In genomic region chr16:44252735-44253134, GRCm38 (mm10) we compare ENCODE assay signal across 21 mouse cellular contexts.
A peak's percentile ranks its signal among the peaks of the same experiment; 100 is the strongest.
DNase-seq lines count a peak whose midpoint lies in the region; ATAC-seq and TF ChIP-seq lines count a peak whose summit lies in the region.
"Had no signal": no experiment of that assay in that cellular context is flagged by ENCODE, and none has a peak within 500 bp of the region (broad histone marks: within the 10 kb centered on the region; RNA-seq: fewer than 3 reads in every experiment).

No protein-coding gene starts in this region.

- peaks cover 10% of the 10 kb centered on the region for H3K27me3 ChIP-seq in megakaryocyte, embryonic 14.5 days (replicated peaks)
- H3K27me3 ChIP-seq in CH12.LX (replicated peaks) (peaks cover 7% of the 10 kb centered on the region), myocyte (ENCODE audit: control insufficient read depth, insufficient read depth, insufficient read length) (no peaks in the 10 kb centered on the region)
- H3K27me3 ChIP-seq: embryonic facial prominence, embryonic 12.5 days; forebrain, embryonic 13.5 days; forebrain, embryonic 15.5 days had no signal

- no peak for TF ChIP-seq CTCF in CH12.LX (conservative IDR thresholded peaks at IDR 0.05 in 1 of 2, IDR thresholded peaks at IDR 0.05 in 1 of 2; ENCODE audit: low read depth in 2 of 2, low read length in 2 of 2)

- H3K9me3 ChIP-seq in megakaryocyte, embryonic 14.5 days: peaks cover 8% of the 10 kb centered on the region; the same call in 1 of the 2 replicates
- H3K9me3 ChIP-seq in CH12.LX (replicated peaks; ENCODE audit: low read length): no peaks in the 10 kb centered on the region
- H3K9me3 ChIP-seq: embryonic facial prominence, embryonic 10.5 days; embryonic facial prominence, embryonic 12.5 days; forebrain, embryonic 13.5 days; forebrain, embryonic 15.5 days had no signal

- H3K79me2 ChIP-seq in CH12.LX (replicated peaks; ENCODE audit: control insufficient read depth, extremely low read depth, insufficient read depth, poor library complexity, severe bottlenecking) (no peaks in the 10 kb centered on the region), myocyte (ENCODE audit: control insufficient read depth, insufficient read depth) (no peaks in the 10 kb centered on the region)

- 0 out of 2 replicates have a peak, but pooled peaks cover 3% of the 10 kb centered on the region for H3K4me1 ChIP-seq in megakaryocyte, embryonic 14.5 days
- peaks cover 0 to 3% of the 10 kb centered on the region in 2 experiments; a peak in 2 of 4 replicates for H3K4me1 ChIP-seq in CH12.LX (ENCODE audit: control insufficient read depth in 1 of 2, insufficient read depth in 2 of 2)
- H3K4me1 ChIP-seq: embryonic facial prominence, embryonic 10.5 days; embryonic facial prominence, embryonic 12.5 days; forebrain, embryonic 13.5 days had no signal

- no peak overlapping the region for H3K4me2 ChIP-seq in CH12.LX (ENCODE audit: insufficient read depth, low read depth, poor library complexity, severe bottlenecking)
- no peak overlapping the region for H3K4me2 ChIP-seq in myocyte (ENCODE audit: low read depth)
- H3K4me2 ChIP-seq: embryonic facial prominence, embryonic 12.5 days; forebrain, embryonic 13.5 days; forebrain, embryonic 15.5 days had no signal

- H3K4me3 ChIP-seq in megakaryocyte, embryonic 14.5 days (replicated peaks): peak overlapping the region; percentile 9
- H3K4me3 ChIP-seq in CH12.LX (replicated peaks in 1 of 3; ENCODE audit: low read depth in 2 of 3, low read length in 2 of 3, poor library complexity in 1 of 3) (no peak overlapping the region), myocyte (no peak overlapping the region)
- H3K4me3 ChIP-seq: embryonic facial prominence, embryonic 10.5 days; embryonic facial prominence, embryonic 12.5 days; forebrain, embryonic 13.5 days; forebrain, embryonic 15.5 days had no signal

- H3K27ac ChIP-seq in CH12.LX (ENCODE audit: insufficient read depth, low read depth): no peak overlapping the region
- H3K27ac ChIP-seq: embryonic facial prominence, embryonic 10.5 days; embryonic facial prominence, embryonic 12.5 days; forebrain, embryonic 13.5 days; forebrain, embryonic 15.5 days had no signal

- no peak for TF ChIP-seq EP300 in CH12.LX (IDR thresholded peaks at IDR 0.05; ENCODE audit: low read length)

- TF ChIP-seq RAD21 in CH12.LX (IDR thresholded peaks at IDR 0.05; ENCODE audit: low read depth, low read length): no peak; the same call in 1 of the 2 replicates

- in situ Hi-C loops in CH12.LX (cut with MboI; ENCODE audit: low pct_ligation_motif_present, low pct_unique_long_range_greater_than_20kb, low sequenced_read_pairs): loop anchor here (10.0 kb wide), 1 partner anchor 92 kb away; the partner anchor contains the start of gene Spice1

- H3K36me3 ChIP-seq in megakaryocyte, embryonic 14.5 days (replicated peaks; ENCODE audit: low read length): no peaks in the 10 kb centered on the region
- H3K36me3 ChIP-seq in CH12.LX (replicated peaks in 1 of 2; ENCODE audit: control insufficient read depth in 1 of 2, insufficient read depth in 1 of 2, low read length in 1 of 2): no peaks in the 10 kb centered on the region
- H3K36me3 ChIP-seq in myocyte (ENCODE audit: control insufficient read depth, insufficient read depth): no peaks in the 10 kb centered on the region
- H3K36me3 ChIP-seq: embryonic facial prominence, embryonic 10.5 days; embryonic facial prominence, embryonic 12.5 days; forebrain, embryonic 15.5 days had no signal

- DNase-seq in CH12.LX (ENCODE audit: extremely low read depth): no peak
- DNase-seq in right cerebral cortex, postnatal 10 days (ENCODE audit: low spot score in 2 of 2): no peak
- DNase-seq in frontal cortex, adult 2 months (ENCODE audit: extremely low spot score in 1 of 2, low spot score in 1 of 2): no peak
- DNase-seq: adrenal gland, adult 8-10 months; adrenal gland, postnatal 14 days; adrenal gland, postnatal 36 days; B cell, adult 2 months; cerebellum, adult 18-20 months; cerebellum, adult 9-10 months; cerebellum, postnatal 10 days; forebrain, postnatal 0 days had no signal

- no peak overlapping the region for H3ac ChIP-seq in myocyte (ENCODE audit: control insufficient read depth, insufficient read length)

- no peak overlapping the region for H3K9ac ChIP-seq in CH12.LX (ENCODE audit: insufficient read depth, low read depth)
- H3K9ac ChIP-seq: embryonic facial prominence, embryonic 12.5 days; forebrain, embryonic 13.5 days; forebrain, embryonic 15.5 days; forebrain, postnatal 0 days had no signal

- ATAC-seq in megakaryocyte, adult 5-6 weeks (ENCODE audit: poor library complexity, severe bottlenecking): no peak
- ATAC-seq: activated CD4-positive, CD25-positive, alpha-beta regulatory T cell, adult 4 months; CD4-positive, CD25-positive, alpha-beta regulatory T cell, adult 4 months; forebrain, embryonic 13.5 days; forebrain, embryonic 15.5 days; forebrain, postnatal 0 days; Patski had no signal

- no peak for TF ChIP-seq POLR2A in CH12.LX (IDR thresholded peaks at IDR 0.05; ENCODE audit: low read depth, low read length)
- no peak for TF ChIP-seq POLR2A in myocyte (IDR thresholded peaks at IDR 0.05; ENCODE audit: insufficient read length, low read depth)

- dilution Hi-C loops in CH12.LX (cut with MboI; ENCODE audit: extremely low pct_ligation_motif_present, extremely low pct_unique_long_range_greater_than_20kb, low sequenced_read_pairs): no loop called here

TF ChIP-seq in CH12.LX, 34 proteins besides CTCF, POLR2A, EP300 and RAD21:
- no peak for TF ChIP-seq MAFK (IDR thresholded peaks at IDR 0.05; ENCODE audit: insufficient replicate concordance, low read length)
- no peak for TF ChIP-seq ELF1 (IDR thresholded peaks at IDR 0.05; ENCODE audit: low read depth, low read length)
- 0 out of 2 replicates have a peak, but pooled peaks have one; percentile 8 for TF ChIP-seq BHLHE40 (IDR thresholded peaks at IDR 0.05; ENCODE audit: low read depth, low read length)
- TF ChIP-seq ZMIZ1 (IDR thresholded peaks at IDR 0.05; ENCODE audit: low read depth, low read length): no peak
- TF ChIP-seq USF1 (IDR thresholded peaks at IDR 0.05; ENCODE audit: low read depth, low read length): peak; percentile 64
- TF ChIP-seq MAZ (IDR thresholded peaks at IDR 0.05; ENCODE audit: low read depth, low read length): no peak
- TF ChIP-seq RCOR1 (conservative IDR thresholded peaks at IDR 0.05; ENCODE audit: low read depth, low read length): no peak
- TF ChIP-seq ETS1 (conservative IDR thresholded peaks at IDR 0.05; ENCODE audit: low read depth, low read length): no peak
- no peak for TF ChIP-seq SIN3A (IDR thresholded peaks at IDR 0.05; ENCODE audit: low read length)
- TF ChIP-seq CHD1 (IDR thresholded peaks at IDR 0.05; ENCODE audit: low read depth, low read length): no peak
- no peak for TF ChIP-seq HCFC1 (IDR thresholded peaks at IDR 0.05; ENCODE audit: low read depth, low read length)
- no peak for TF ChIP-seq MXI1 (IDR thresholded peaks at IDR 0.05; ENCODE audit: low read depth, low read length)
- TF ChIP-seq USF2 (conservative IDR thresholded peaks at IDR 0.05; ENCODE audit: low read depth, low read length): peak; percentile 77
- TF ChIP-seq MYC (IDR thresholded peaks at IDR 0.05; ENCODE audit: low read depth, low read length): no peak
- TF ChIP-seq ZC3H11A (IDR thresholded peaks at IDR 0.05; ENCODE audit: low read depth, low read length): no peak
- TF ChIP-seq TCF12 (IDR thresholded peaks at IDR 0.05; ENCODE audit: low read depth, low read length): no peak
- TF ChIP-seq E2F4 (IDR thresholded peaks at IDR 0.05; ENCODE audit: insufficient replicate concordance, low read depth, low read length): no peak
- TF ChIP-seq PAX5 (IDR thresholded peaks at IDR 0.05; ENCODE audit: low read length): no peak
- no peak for TF ChIP-seq ZNF384 (IDR thresholded peaks at IDR 0.05; ENCODE audit: low read depth, low read length)
- TF ChIP-seq NELFE (IDR thresholded peaks at IDR 0.05; ENCODE audit: low read depth, low read length): no peak
- TF ChIP-seq JUND (conservative IDR thresholded peaks at IDR 0.05; ENCODE audit: low read depth, low read length): no peak

TF ChIP-seq in myocyte, 11 proteins besides CTCF, POLR2A, EP300 and RAD21:
- no peak for TF ChIP-seq CEBPB (IDR thresholded peaks at IDR 0.05; ENCODE audit: insufficient read depth, poor library complexity, severe bottlenecking)
- TF ChIP-seq USF1 (IDR thresholded peaks at IDR 0.05; ENCODE audit: low read depth): peak; percentile 10
